Mouse (Mus musculus): ENCODE measurements around the gene Rhot1. TPM values are rescaled to one million over a fixed set of nuclear protein-coding genes. Genes with fewer than 3 reads are reported as not detected.

The Rhot1 gene
- total and polyA plus RNA-seq, 2 experiments = 8.9 to 37.1 TPM

- Histone ChIP-seq H3K27me3 (ENCODE audit: control insufficient read depth, insufficient read depth, low read length) (no peaks in the 10 kb centered on the region), H3K27ac (replicated peaks; ENCODE audit: insufficient read depth, low read depth, low read length) (no peak overlapping the region), H3K36me3 (ENCODE audit: control insufficient read depth, insufficient read depth, low read length) (peaks cover 12% of the 10 kb centered on the region), H3K9ac (ENCODE audit: low read depth, low read length) (no peak overlapping the region), H3K79me2 (ENCODE audit: control insufficient read depth, insufficient read depth, low read length) (no peaks in the 10 kb centered on the region), H3K4me3 (ENCODE audit: insufficient read depth, low read depth, low read length) (no peak overlapping the region), H3K4me1 (ENCODE audit: control insufficient read depth, insufficient read depth, low read length) (peaks cover 3% of the 10 kb centered on the region)
- peak; percentile 48 for DNase-seq (ENCODE audit: extremely low read depth, low read depth, low spot score)
- WGBS = 89% methylated on average over 2 of the region's 2 CpGs
- TF ChIP-seq POLR2A (IDR thresholded peaks at IDR 0.05; ENCODE audit: extremely low read depth, insufficient read depth, low read length) = no peak
- TF ChIP-seq CTCF (IDR thresholded peaks at IDR 0.05; ENCODE audit: low read depth, low read length) = peak; percentile 22; the same call in 1 of the 2 replicates
Measured at GRCm38 (mm10) chr11:80199773-80200172, 9.0 kb upstream of the Rhot1 start.

- TF ChIP-seq POLR2A (IDR thresholded peaks at IDR 0.05; ENCODE audit: extremely low read depth, insufficient read depth, low read length) = no peak
- peak; percentile 64 for TF ChIP-seq CTCF (IDR thresholded peaks at IDR 0.05; ENCODE audit: low read depth, low read length)
- Histone ChIP-seq H3K4me1 (ENCODE audit: control insufficient read depth, insufficient read depth, low read length) (peaks cover 3% of the 10 kb centered on the region), H3K9ac (ENCODE audit: low read depth, low read length) (no peak overlapping the region), H3K4me3 (ENCODE audit: insufficient read depth, low read depth, low read length) (no peak overlapping the region), H3K27me3 (ENCODE audit: control insufficient read depth, insufficient read depth, low read length) (no peaks in the 10 kb centered on the region), H3K27ac (replicated peaks; ENCODE audit: insufficient read depth, low read depth, low read length) (no peak overlapping the region), H3K79me2 (ENCODE audit: control insufficient read depth, insufficient read depth, low read length) (no peaks in the 10 kb centered on the region), H3K36me3 (ENCODE audit: control insufficient read depth, insufficient read depth, low read length) (peaks cover 11% of the 10 kb centered on the region)
- DNase-seq (ENCODE audit: extremely low read depth, low read depth, low spot score) = peak; percentile 42
- 86% methylated on average over 1 of the region's 1 CpGs for WGBS
Measured at GRCm38 (mm10) chr11:80200326-80200725, 8.5 kb upstream of the Rhot1 start.

- no peaks in the 10 kb centered on the region for H3K79me2 ChIP-seq (ENCODE audit: control insufficient read depth, insufficient read depth, low read length)
- H3K9ac ChIP-seq (ENCODE audit: low read depth, low read length) = no peak overlapping the region
- peak overlapping the region; percentile 62; the same call in 1 of the 2 replicates for H3K27ac ChIP-seq (replicated peaks; ENCODE audit: insufficient read depth, low read depth, low read length)
- no peak overlapping the region for H3K4me3 ChIP-seq (ENCODE audit: insufficient read depth, low read depth, low read length)
- peaks cover 9% of the 10 kb centered on the region for H3K36me3 ChIP-seq (ENCODE audit: control insufficient read depth, insufficient read depth, low read length)
- peak; percentile 96 for DNase-seq (ENCODE audit: extremely low read depth, low read depth, low spot score)
- H3K4me1 ChIP-seq (ENCODE audit: control insufficient read depth, insufficient read depth, low read length) = peaks cover 3% of the 10 kb centered on the region
- no peaks in the 10 kb centered on the region for H3K27me3 ChIP-seq (ENCODE audit: control insufficient read depth, insufficient read depth, low read length)
- 24% methylated on average over 6 of the region's 6 CpGs for WGBS
- TF ChIP-seq POLR2A (IDR thresholded peaks at IDR 0.05; ENCODE audit: extremely low read depth, insufficient read depth, low read length) (no peak), CTCF (IDR thresholded peaks at IDR 0.05; ENCODE audit: low read depth, low read length) (no peak)
Measured at GRCm38 (mm10) chr11:80202296-80202695, 6.5 kb upstream of the Rhot1 start.

- DNase-seq (ENCODE audit: extremely low read depth, low read depth, low spot score) = no peak
- H3K27me3 ChIP-seq (ENCODE audit: control insufficient read depth, insufficient read depth, low read length) = no peaks in the 10 kb centered on the region
- TF ChIP-seq CTCF (IDR thresholded peaks at IDR 0.05; ENCODE audit: low read depth, low read length) (no peak), POLR2A (IDR thresholded peaks at IDR 0.05; ENCODE audit: extremely low read depth, insufficient read depth, low read length) (no peak)
- H3K27ac ChIP-seq (replicated peaks; ENCODE audit: insufficient read depth, low read depth, low read length) = no peak overlapping the region
- H3K79me2 ChIP-seq (ENCODE audit: control insufficient read depth, insufficient read depth, low read length) = no peaks in the 10 kb centered on the region
- H3K9ac ChIP-seq (ENCODE audit: low read depth, low read length) = no peak overlapping the region
- 90% methylated on average over 3 of the region's 3 CpGs for WGBS
- peaks cover 6% of the 10 kb centered on the region for H3K4me1 ChIP-seq (ENCODE audit: control insufficient read depth, insufficient read depth, low read length)
- no peak overlapping the region for H3K4me3 ChIP-seq (ENCODE audit: insufficient read depth, low read depth, low read length)
- H3K36me3 ChIP-seq (ENCODE audit: control insufficient read depth, insufficient read depth, low read length) = no peaks in the 10 kb centered on the region
Measured at GRCm38 (mm10) chr11:80204037-80204436, 4.8 kb upstream of the Rhot1 start.

GRCm38 (mm10) chr11:80204941-80205340 lies 3.9 kb upstream of the Rhot1 start:
- no peaks in the 10 kb centered on the region for H3K79me2 ChIP-seq (ENCODE audit: control insufficient read depth, insufficient read depth, low read length)
- H3K9ac ChIP-seq (ENCODE audit: low read depth, low read length) = no peak overlapping the region
- peaks cover 7% of the 10 kb centered on the region for H3K4me1 ChIP-seq (ENCODE audit: control insufficient read depth, insufficient read depth, low read length)
- H3K36me3 ChIP-seq (ENCODE audit: control insufficient read depth, insufficient read depth, low read length) = no peaks in the 10 kb centered on the region
- no peak overlapping the region for H3K27ac ChIP-seq (replicated peaks; ENCODE audit: insufficient read depth, low read depth, low read length)
- WGBS = 86% methylated on average over 5 of the region's 5 CpGs
- DNase-seq (ENCODE audit: extremely low read depth, low read depth, low spot score) = no peak
- H3K27me3 ChIP-seq (ENCODE audit: control insufficient read depth, insufficient read depth, low read length) = no peaks in the 10 kb centered on the region
- no peak overlapping the region for H3K4me3 ChIP-seq (ENCODE audit: insufficient read depth, low read depth, low read length)
- TF ChIP-seq CTCF (IDR thresholded peaks at IDR 0.05; ENCODE audit: low read depth, low read length) (no peak), POLR2A (IDR thresholded peaks at IDR 0.05; ENCODE audit: extremely low read depth, insufficient read depth, low read length) (no peak)

GRCm38 (mm10) chr11:80208465-80208859 lies 357 bp upstream of the Rhot1 start:
- no peak overlapping the region for H3K27ac ChIP-seq (replicated peaks; ENCODE audit: insufficient read depth, low read depth, low read length)
- H3K4me3 ChIP-seq (ENCODE audit: insufficient read depth, low read depth, low read length) = no peak overlapping the region
- no peaks in the 10 kb centered on the region for H3K27me3 ChIP-seq (ENCODE audit: control insufficient read depth, insufficient read depth, low read length)
- H3K4me1 ChIP-seq (ENCODE audit: control insufficient read depth, insufficient read depth, low read length) = peaks cover 16% of the 10 kb centered on the region
- H3K36me3 ChIP-seq (ENCODE audit: control insufficient read depth, insufficient read depth, low read length) = peaks cover 2% of the 10 kb centered on the region; the same call in 1 of the 2 replicates
- H3K79me2 ChIP-seq (ENCODE audit: control insufficient read depth, insufficient read depth, low read length) = peaks cover 20% of the 10 kb centered on the region; the same call in 1 of the 2 replicates
- no peak for DNase-seq (ENCODE audit: extremely low read depth, low read depth, low spot score)
- TF ChIP-seq POLR2A (IDR thresholded peaks at IDR 0.05; ENCODE audit: extremely low read depth, insufficient read depth, low read length) (no peak), CTCF (IDR thresholded peaks at IDR 0.05; ENCODE audit: low read depth, low read length) (no peak)
- 46% methylated on average over 7 of the region's 7 CpGs for WGBS
- peak overlapping the region; percentile 33; the same call in 1 of the 2 replicates for H3K9ac ChIP-seq (ENCODE audit: low read depth, low read length)
